Mouse (Mus musculus) megakaryocyte, embryonic 14.5 days (primary cell): ENCODE data around the gene Dab2ip.

ENCODE experiments used
- FLI1 ChIP-seq: IDR thresholded peaks from 2 replicates; pipeline ENCODE4 v1.6.1; 2012; ENCODE audit warnings: low read length, inconsistent platforms, mixed read lengths
- GATA1 ChIP-seq: IDR thresholded peaks from 3 replicates; pipeline ENCODE4 v1.6.1; 2012; ENCODE audit warnings: mixed read lengths, low read length, inconsistent platforms, borderline replicate concordance

DNA sequence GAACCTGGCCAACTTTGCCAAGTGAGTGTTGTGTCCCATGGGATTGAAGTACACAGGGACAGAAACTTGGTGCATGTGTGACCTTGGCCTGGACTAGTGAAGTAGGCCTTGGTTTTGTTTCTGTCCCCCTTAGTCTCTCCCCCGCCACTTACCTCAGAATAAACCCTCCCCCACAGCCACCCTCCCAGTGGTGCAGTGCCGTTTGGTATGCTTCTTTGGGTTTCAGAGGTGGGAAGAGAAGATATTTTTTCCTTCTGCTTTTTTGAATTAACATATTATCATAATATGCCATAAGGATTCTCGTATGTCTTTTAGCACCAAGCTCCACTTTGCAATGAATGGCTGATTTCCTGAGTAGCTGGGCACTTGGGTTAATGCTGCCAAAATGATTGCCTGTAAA is 157.4 kb downstream of the Dab2ip start:
- TF ChIP-seq GATA1 = no peak
- TF ChIP-seq FLI1 = no peak
